Mouse (Mus musculus) layer of hippocampus, adult 9-11 months (tissue): ENCODE data around the gene Psme2b.
"Not testable (repeated sequence)": the region's sequence is repeated elsewhere in the genome, so short reads cannot be mapped to it uniquely, and the experiment has no call there.

Experiments used
- DNase-seq: peaks from one replicate; pipeline ENCODE4 v3.0.0; 2022

The Psme2b gene

GRCm38 (mm10) chr11:48946090-48946489, at the start of gene Psme2b:
Gene Psme2b, minus strand, starts transcription at chr11:48946190.
- DNase-seq = not testable (repeated sequence)

DNA sequence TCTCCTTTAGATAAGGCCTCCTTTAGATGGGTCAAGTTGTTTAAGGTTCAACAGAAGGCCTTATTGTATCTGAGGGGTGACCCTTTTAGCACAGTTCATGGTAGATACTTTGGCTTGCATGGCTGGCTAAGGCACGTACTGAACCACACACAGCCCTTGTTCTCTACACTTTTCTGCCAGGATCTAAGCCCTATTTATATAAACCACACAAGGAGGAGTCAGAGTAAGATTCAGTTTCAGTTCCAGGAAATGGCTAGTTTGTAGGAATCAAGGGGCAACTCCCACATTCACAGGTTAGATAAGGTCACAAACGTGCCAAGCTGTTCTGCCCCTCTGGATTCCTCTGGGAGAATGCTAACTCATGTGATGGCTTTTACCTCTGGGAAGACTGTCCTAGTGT, 48.0 kb upstream of the Psme2b start, which contains the start of gene Tgtp1:
TSS of gene Tgtp1 (minus strand) at position 155 of the 400 bp plus-strand sequence.
- not testable (repeated sequence) for DNase-seq

DNA sequence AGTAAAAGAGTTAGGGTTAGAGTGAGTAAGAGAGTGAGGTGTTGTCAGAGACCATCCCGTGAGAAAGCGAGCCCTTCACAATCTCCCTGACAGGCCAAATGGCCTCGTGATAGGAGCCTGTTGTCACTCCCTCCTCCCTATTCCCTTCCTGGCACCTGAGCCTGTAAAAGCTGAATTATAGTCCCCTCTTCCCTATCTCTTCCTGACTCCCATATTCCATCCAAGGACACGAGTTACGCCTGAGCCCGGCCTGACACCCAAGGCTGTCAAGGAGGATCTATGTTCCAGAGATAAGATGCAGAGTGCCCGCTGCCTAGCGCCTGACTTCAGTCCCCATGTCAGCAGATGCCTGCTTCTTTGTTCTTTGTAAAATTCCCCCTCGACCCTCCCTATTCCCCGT, 47.3 kb upstream of the Psme2b start:
- not testable (repeated sequence) for DNase-seq

DNA sequence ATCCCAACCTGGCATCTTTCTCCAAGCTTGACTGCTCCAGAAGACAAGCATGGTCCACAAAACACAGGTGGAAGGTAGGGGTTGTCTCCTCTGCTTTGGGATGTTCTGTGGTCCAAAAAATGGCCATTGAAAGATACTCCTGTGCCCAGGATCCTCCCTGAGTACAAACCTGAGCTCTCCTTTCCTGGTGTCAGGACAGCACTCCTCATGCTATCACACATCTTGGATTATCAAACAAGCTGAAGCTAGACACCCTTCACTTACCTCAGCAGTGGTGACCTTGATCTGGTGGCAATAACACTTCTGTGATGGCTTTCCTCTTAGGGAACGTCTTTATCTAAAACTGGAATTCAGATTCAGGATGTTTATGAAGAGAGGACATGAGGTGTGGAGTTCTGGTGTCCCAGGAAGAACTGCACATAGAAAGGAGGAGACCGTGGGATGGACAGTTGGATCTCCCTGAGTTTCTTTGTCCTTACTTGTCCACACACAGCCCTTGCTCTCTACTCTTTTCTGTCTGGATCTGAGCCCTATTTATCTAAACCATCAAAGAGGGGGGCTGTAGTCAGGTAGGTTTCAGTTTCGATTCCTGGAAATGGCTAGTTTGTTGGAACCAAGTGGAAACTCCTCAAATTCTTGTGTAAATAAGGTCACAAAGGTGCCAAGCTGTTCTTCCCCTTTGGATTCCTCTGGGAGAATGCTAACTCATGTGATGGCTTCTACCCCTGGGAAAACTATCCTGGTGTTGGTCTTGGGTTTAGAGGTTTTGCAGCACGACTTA, 45.9 kb upstream of the Psme2b start, which contains the start of gene Gm12185:
TSS of gene Gm12185 (minus strand) at position 487 of the 781 bp plus-strand sequence.
- DNase-seq = not testable (repeated sequence)

- DNase-seq = not testable (repeated sequence)
These were observed 44.0 kb upstream of the Psme2b start for GRCm38 (mm10) chr11:48989981-48990380.

- not testable (repeated sequence) for DNase-seq
These were observed 42.2 kb upstream of the Psme2b start for GRCm38 (mm10) chr11:48988219-48988618.

DNA sequence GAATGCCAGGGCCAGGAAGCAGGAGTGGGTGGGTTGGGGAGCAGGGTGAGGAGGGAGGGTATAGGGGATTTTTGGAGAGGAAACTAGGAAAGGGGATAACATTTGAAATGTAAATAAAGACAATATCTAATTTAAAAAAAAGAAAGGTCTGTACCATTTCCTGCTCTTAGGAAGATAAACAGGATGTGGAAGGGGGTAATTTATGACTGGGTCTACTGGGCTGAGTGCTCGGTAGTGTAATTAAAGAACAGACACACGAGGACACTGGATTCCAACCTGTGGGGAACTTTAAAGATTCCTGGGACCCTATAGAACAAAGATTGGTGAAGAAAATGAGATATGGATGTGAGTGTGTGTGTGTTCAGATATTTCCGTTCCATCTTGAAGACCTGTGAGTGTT, 36.9 kb upstream of the Psme2b start:
- DNase-seq = not testable (repeated sequence)

DNA sequence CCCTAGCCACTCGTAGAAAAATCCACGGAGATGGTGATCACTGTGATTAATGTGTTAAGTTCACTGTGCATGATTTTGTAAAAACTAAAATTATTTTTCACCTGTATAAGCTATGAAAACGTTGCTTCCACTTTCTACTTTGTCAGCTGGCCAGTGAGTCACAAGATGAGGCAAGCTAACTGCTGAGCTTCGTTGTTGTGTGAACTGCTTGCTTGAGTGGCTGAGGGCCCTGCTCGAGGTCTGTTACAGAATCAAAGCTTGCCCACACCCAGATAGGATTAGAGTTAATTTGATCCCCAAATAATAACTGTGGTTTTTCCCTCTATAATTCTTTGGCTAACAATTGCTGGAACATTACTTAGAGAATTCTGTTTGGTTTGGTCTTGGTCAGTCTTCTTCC, 34.1 kb upstream of the Psme2b start:
- not testable (repeated sequence) for DNase-seq

- not testable (repeated sequence) for DNase-seq
These were observed 33.3 kb upstream of the Psme2b start, which contains the start of gene 9930111J21Rik1 for GRCm38 (mm10) chr11:48979251-48979650. Gene 9930111J21Rik1, minus strand, starts transcription at chr11:48979398.

GRCm38 (mm10) chr11:48978240-48978939, 32.4 kb upstream of the Psme2b start, which contains the start of gene Olfr56:
Gene Olfr56, plus strand, starts transcription at chr11:48978889.
- DNase-seq = not testable (repeated sequence)

DNA sequence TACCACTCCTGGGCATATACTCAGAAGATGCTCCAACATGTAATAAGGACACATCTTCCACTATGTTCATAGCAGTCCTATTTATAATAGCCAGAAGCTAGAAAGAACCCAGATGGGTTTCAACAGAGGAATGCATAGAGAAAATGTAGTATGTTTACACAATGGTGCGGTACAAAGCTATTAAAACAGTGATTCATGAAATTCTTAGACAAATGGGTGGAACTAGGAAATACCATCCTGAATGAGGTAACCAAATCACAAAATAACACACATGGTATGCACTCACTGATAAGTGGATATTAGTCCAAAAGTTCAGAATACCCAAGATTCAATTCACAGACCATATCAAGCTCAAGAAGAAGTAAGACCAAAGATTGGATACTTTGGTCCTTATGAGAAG, 28.7 kb upstream of the Psme2b start:
- not testable (repeated sequence) for DNase-seq

- not testable (repeated sequence) for DNase-seq
These were observed 6.7 kb downstream of the Psme2b start for GRCm38 (mm10) chr11:48939286-48939685.

DNA sequence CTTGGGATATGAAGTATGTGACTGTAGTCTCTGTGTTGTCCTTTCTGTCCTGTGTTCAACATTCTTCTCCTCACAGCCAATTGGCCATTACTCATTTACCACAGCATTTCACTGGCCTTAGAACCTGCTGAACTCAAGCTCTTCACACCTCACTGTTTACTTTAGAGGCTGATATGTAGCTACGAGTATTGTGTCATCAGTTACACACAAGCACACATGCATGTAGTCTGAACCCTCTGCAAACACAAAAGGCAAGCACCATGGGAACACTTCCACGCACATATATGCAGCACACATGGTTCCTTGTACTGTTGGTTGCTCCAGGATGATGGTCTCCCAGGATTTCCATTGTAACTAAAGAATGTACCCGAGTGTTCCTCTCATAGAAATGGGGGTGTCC, 10.7 kb downstream of the Psme2b start:
- not testable (repeated sequence) for DNase-seq

- DNase-seq = not testable (repeated sequence)
These were observed 12.1 kb downstream of the Psme2b start for GRCm38 (mm10) chr11:48933923-48934322.

- DNase-seq = not testable (repeated sequence)
These were observed 12.6 kb downstream of the Psme2b start for GRCm38 (mm10) chr11:48933422-48933821.

- not testable (repeated sequence) for DNase-seq
These were observed 17.9 kb downstream of the Psme2b start for GRCm38 (mm10) chr11:48928068-48928467.

DNA sequence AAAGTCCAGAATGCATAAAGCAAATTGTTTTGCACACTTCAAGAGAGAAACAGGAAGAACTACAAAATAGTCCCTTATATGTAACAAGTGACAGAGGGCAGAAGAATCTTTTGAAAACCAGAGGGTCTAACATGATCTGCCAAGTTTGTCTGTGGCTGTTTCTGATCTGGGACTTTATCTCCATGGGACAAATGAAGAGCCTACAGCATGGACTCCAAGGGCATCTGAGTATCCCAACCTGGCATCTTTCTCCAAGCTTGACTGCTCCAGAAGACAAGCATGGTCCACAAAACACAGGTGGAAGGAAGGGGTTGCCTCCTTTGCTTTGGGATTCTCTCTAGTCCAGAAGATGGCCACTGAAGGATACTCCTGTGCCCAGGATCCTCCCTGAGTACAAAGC, 19.6 kb downstream of the Psme2b start:
- DNase-seq = not testable (repeated sequence)

- not testable (repeated sequence) for DNase-seq
These were observed 22.2 kb downstream of the Psme2b start for GRCm38 (mm10) chr11:48923818-48924217.

DNA sequence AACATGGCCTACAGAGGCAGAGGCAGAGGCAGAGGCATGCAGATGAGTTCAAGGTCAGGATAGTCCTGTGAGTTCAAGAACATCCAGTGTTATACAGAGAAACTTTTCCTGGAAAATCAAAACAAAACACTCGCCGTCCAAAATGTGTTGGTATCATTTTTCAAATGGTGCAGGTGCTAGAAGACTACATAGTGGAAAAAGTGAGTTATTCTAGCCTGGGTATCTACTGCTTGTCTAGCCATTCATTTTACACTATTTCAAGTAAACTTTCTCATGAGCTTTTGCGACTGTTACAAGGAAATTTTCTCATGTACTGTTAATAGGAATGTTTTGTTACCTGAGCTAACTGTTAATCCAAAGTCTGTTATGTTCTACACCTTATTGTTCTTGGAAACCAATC, 27.6 kb downstream of the Psme2b start:
- no peak for DNase-seq

- DNase-seq = no peak
These were observed 32.4 kb downstream of the Psme2b start for GRCm38 (mm10) chr11:48913611-48914010.

- no peak for DNase-seq
These were observed 37.5 kb downstream of the Psme2b start for GRCm38 (mm10) chr11:48908459-48908858.

GRCm38 (mm10) chr11:48902021-48902420, 44.0 kb downstream of the Psme2b start, which contains the start of gene Gm5431:
Gene Gm5431, minus strand, starts transcription at chr11:48902214.
- DNase-seq = no peak

DNA sequence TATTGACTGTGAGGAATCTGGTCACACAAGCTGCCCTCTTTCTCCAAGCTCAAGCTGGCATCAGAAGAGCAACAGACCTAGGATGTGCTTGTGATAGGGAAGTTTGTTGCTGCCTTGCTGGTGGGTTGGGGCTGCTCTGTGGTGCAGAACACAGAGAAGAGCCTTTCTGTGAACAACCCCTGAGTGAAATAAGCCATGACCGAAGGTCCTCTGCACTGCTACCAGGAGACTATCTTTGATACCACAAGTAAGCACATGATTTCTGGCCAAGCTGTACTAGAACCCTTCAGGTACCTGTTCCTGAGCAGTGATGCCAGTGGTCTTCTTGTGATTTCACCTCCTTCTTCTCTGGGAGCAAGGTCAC, 44.4 kb downstream of the Psme2b start:
- not testable (repeated sequence) for DNase-seq
